Mouse (Mus musculus): ENCODE results near the gene Htra2.

DNA sequence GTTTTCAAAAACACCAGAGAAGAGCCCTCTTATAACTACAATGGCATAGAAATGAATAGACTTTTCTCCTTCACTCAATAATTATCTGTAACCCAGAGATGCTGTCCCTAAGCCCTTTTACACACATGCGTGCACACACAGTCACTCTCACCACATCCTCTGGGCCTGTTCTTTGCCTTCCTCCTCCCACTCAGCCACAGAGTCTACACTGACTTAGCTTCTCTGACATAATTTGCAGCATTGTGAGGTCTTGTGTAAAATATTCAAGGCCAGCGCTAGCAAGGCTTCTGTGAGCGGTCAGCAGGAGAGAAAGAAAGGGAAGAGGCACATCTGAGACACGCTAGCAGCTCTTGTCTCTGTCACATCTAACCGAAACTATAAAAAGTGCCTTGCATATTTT, 41.6 kb downstream of the Htra2 start:
- no peak for TF ChIP-seq POLR2A (IDR thresholded peaks at IDR 0.05; ENCODE audit: insufficient read depth, low read length)
- TF ChIP-seq CTCF (IDR thresholded peaks at IDR 0.05; ENCODE audit: low read depth, low read length), result no peak
- no peak for TF ChIP-seq EP300 (IDR thresholded peaks at IDR 0.05; ENCODE audit: insufficient read depth, low read depth, low read length)
